Mouse (Mus musculus) bone marrow macrophage, adult 2 months (primary cell): ENCODE data around the gene Prkd2.

Experiments
- CTCF ChIP-seq: IDR thresholded peaks from 2 replicates; pipeline ENCODE4 v1.5.1; 2012; ENCODE audit warnings: low read depth, mild to moderate bottlenecking, low read length, moderate library complexity
- POLR2A ChIP-seq: IDR thresholded peaks from 2 replicates; pipeline ENCODE4 v1.6.1; 2012; ENCODE audit warnings: mild to moderate bottlenecking, low read depth, low read length, borderline replicate concordance

DNA sequence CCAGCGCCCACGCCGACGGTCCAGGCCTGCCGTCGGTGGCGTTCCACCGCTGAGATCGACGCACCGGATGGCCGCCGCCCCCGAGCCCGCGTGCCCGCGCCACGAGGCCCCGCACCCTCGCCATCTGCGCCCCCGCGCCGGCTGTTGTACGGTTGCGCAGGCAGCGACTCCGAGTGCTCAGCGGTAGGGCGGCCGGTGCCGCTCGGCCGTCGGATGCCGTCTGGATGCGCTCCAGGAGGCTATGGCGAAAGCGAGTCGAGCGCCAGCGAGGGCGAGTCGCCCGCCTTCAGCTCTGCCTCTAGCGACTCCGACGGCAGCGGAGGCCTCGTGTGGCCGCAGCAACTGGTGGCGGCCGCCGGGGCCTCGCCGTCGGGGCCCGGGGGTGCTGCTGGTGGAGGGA, 43.2 kb downstream of the Prkd2 start:
- TF ChIP-seq CTCF (no peak), POLR2A (no peak)
